Mouse (Mus musculus): ENCODE results near the gene Igf1r. TPM values are rescaled to one million over a fixed set of nuclear protein-coding genes. Genes with fewer than 3 reads are reported as not detected.

Igf1r gene
- polyA plus RNA-seq, 1 experiment from 2014 or later, result 4.3 TPM

DNA sequence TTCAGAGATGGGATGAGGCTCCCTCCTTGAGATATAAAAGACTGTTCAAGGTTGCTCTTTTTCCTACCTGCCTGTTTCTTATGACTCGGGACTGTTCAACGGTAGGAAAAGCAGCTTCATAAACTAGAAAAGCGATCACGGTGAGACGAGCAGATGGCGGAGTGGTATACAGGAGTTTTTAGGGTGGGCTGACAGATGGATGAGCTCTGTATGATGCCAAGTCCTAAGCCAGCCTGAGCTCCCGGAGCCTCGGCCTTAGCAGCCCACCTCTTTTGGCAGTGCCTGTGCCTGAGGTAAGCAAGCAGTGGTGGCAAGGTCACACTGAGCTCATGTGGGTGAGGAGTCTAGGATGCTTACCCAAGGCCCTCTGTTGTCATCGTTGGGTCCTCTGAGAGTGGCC is 278.2 kb downstream of the Igf1r start:
- Histone ChIP-seq H3K27ac (no peak overlapping the region), H3K27me3 (no peaks in the 10 kb centered on the region), H3K4me1 (replicated peaks) (no peaks in the 10 kb centered on the region), H3K36me3 (peaks cover 13% of the 10 kb centered on the region), H3K4me3 (replicated peaks) (no peak overlapping the region), H3K9me3 (replicated peaks) (no peaks in the 10 kb centered on the region), H3K9ac (no peak overlapping the region), H3K4me2 (no peak overlapping the region)
- no peak for DNase-seq
- 82% methylated on average over 9 of the region's 9 CpGs for WGBS (ENCODE audit: insufficient replicate concordance)
- ATAC-seq (ENCODE audit: low read depth), result no peak

DNA sequence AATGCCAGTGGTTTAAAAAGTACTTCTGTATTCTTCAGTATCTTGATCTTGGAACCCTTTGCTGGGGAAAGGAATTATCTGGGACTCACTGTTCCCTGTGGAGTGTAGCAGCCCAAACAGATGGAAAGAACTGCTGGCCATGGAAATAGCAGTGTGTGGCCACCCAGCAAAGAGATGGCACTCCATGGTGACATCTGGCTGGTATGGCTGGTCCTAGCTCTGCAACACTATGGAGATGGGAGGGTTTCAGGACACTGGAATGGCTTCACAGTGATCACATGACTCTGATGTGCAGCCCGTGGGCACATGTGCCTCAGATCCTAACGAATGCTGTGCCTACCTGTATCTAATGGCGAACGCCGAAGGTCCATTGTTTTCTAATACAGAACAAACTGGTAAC is 279.9 kb downstream of the Igf1r start:
- Histone ChIP-seq H3K9me3 (replicated peaks) (no peaks in the 10 kb centered on the region), H3K4me3 (replicated peaks) (no peak overlapping the region), H3K4me1 (replicated peaks) (no peaks in the 10 kb centered on the region), H3K27ac (no peak overlapping the region), H3K36me3 (no peaks in the 10 kb centered on the region), H3K9ac (no peak overlapping the region), H3K27me3 (no peaks in the 10 kb centered on the region), H3K4me2 (no peak overlapping the region)
- no peak for DNase-seq
- WGBS (ENCODE audit: insufficient replicate concordance), result 81% methylated on average over 5 of the region's 5 CpGs
- ATAC-seq (ENCODE audit: low read depth), result no peak

DNA sequence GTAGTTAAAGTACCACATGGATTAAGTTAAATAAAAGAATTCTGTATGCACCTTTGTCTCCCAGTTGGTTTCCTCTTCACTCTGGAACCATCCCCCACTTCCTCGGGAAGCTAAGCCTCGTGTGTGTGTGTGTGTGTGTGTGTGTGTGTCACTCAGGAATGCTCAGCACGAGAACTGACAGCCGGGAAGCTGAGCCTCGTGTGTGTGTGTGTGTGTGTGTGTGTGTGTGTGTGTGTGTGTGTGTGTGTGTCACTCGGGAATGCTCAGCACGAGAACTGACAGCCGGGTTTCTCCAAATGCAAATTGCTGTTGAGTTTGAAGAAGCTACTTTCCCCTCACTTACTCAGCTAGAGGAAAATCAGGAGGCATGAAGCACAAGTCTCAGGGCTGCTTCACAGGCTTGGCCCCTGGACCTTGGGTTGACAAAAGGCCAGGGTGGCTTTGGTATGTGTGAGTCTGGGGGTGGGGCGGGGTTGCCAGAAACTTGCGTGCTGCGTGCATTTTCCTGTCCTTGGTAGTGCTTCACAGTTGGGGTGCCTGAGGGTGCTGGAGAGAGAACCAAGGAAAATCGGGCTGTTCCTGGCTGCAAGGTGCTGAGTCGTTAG is 281.1 kb downstream of the Igf1r start:
- no peak overlapping the region for H3K27ac ChIP-seq
- 35% methylated on average over 13 of the region's 13 CpGs for WGBS (ENCODE audit: insufficient replicate concordance)
- ATAC-seq (ENCODE audit: low read depth), result no peak

DNA sequence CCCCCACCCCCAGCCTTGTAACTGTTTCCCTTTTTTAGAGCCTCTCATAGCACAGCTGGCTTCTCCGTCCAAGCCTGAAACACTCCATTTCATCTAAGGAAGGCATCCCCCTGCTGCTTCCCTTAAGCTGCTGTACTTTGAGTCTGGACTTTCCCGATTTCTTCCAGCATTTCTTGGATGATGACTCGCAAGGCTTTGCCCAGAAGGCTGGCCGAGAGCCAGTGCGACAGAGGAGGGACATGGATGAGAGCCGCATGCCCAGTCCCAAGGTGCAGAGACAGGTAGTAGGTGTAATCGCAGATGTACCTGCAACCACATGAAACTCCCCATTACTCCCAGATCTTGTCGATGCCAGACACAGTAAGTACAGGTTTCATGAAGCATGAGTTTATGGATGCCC is 284.2 kb downstream of the Igf1r start:
- no peaks in the 10 kb centered on the region for H3K36me3 ChIP-seq
- H3K4me2 ChIP-seq, result no peak overlapping the region
- no peak for DNase-seq
- H3K27ac ChIP-seq, result no peak overlapping the region
- 66% methylated on average over 8 of the region's 8 CpGs for WGBS (ENCODE audit: insufficient replicate concordance)
- no peaks in the 10 kb centered on the region for H3K27me3 ChIP-seq
- H3K4me1 ChIP-seq (replicated peaks), result no peaks in the 10 kb centered on the region
- H3K9me3 ChIP-seq (replicated peaks), result no peaks in the 10 kb centered on the region
- no peak overlapping the region for H3K4me3 ChIP-seq (replicated peaks)
- no peak overlapping the region for H3K9ac ChIP-seq
- ATAC-seq (ENCODE audit: low read depth), result no peak

More for the DNA sequence above, 281.1 kb downstream of the Igf1r start:
- no peak overlapping the region for H3K4me2 ChIP-seq
- H3K27me3 ChIP-seq, result no peaks in the 10 kb centered on the region
- no peak overlapping the region for H3K4me3 ChIP-seq (replicated peaks)
- no peaks in the 10 kb centered on the region for H3K36me3 ChIP-seq
- H3K4me1 ChIP-seq (replicated peaks), result no peaks in the 10 kb centered on the region
- no peaks in the 10 kb centered on the region for H3K9me3 ChIP-seq (replicated peaks)
- DNase-seq, result no peak
- no peak overlapping the region for H3K9ac ChIP-seq

DNA sequence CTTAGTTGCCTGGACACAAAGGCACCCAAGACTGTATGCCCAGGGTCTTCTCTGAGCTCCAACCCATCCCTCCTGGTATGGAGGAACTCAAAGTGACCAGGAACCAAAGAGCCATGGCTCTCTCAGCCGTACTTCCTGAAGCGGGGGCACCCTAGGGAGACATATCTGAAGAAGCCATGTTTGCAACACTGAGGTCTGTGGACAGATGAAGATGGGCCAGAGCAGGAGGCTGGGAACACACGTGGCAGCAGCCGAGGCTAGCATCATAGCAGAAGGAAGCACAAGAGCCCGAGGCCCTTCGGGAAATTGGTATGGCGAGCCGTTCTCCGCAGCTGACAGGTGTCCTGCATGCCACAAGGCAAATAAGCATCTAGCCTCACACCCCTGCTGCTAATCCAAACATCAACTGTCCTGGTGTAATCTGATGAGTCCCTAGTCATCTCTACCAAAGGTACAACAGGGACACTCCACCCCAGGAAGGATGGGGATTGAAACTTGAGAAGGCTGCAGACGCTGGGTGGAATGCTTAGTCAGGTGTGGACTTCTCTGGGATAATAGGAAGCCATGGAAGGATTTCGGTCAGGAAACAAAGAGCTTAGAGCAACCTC is 286.7 kb downstream of the Igf1r start:
- Histone ChIP-seq H3K4me1 (replicated peaks) (no peaks in the 10 kb centered on the region), H3K4me3 (replicated peaks) (no peak overlapping the region), H3K36me3 (no peaks in the 10 kb centered on the region), H3K9ac (no peak overlapping the region), H3K4me2 (no peak overlapping the region), H3K27me3 (no peaks in the 10 kb centered on the region), H3K9me3 (replicated peaks) (no peaks in the 10 kb centered on the region), H3K27ac (no peak overlapping the region)
- ATAC-seq (ENCODE audit: low read depth) (no peak), DNase-seq (no peak)
- WGBS (ENCODE audit: insufficient replicate concordance), result 60% methylated on average over 11 of the region's 11 CpGs

DNA sequence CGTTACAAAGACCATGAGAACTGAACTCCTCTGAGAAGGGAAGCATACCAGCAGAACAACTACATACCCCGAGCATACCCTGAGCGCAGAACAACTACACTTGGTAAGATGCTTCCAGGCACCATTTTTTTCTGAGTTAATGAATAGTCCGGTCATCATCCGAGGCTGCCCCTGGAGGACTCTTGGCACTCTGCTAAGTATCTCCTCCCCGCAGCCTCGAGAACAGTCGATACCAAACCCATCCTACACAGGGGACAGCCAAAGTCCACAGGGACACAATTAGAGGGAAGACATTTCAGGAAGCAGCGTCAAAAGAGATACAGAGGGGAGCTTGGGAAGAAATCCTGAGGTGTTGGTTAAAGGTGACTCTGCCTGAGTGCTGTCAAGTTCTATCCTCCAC is 288.6 kb downstream of the Igf1r start:
- no peak overlapping the region for H3K9ac ChIP-seq
- no peaks in the 10 kb centered on the region for H3K27me3 ChIP-seq
- no peaks in the 10 kb centered on the region for H3K4me1 ChIP-seq (replicated peaks)
- WGBS (ENCODE audit: insufficient replicate concordance), result 71% methylated on average over 9 of the region's 9 CpGs
- no peak overlapping the region for H3K4me2 ChIP-seq
- no peak overlapping the region for H3K4me3 ChIP-seq (replicated peaks)
- no peak for ATAC-seq (ENCODE audit: low read depth)
- DNase-seq, result no peak
- H3K9me3 ChIP-seq (replicated peaks), result no peaks in the 10 kb centered on the region
- no peaks in the 10 kb centered on the region for H3K36me3 ChIP-seq
- no peak overlapping the region for H3K27ac ChIP-seq

DNA sequence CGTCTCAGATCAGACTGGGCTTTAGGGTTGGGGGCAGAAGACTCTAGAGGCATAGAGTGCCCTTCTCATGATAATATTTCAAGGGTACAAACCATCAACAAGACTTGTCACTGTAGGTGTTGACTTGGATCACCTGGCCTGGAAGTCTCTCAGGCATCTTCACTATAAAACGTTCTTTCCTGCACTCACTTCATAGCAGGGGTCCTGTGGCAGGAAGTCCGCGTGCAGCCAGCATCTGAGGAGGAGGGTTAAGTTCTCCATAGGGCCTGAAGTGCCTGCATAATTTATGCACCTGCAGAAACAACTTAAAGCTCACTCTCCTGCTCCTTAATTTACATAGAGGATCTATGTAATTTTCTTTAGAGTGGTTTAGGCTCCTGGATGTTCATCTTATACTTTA is 293.1 kb downstream of the Igf1r start:
- WGBS (ENCODE audit: insufficient replicate concordance), result 37% methylated on average over 4 of the region's 4 CpGs
- Histone ChIP-seq H3K4me2 (no peak overlapping the region), H3K9me3 (replicated peaks) (0 out of 2 replicates have a peak, but pooled peaks cover 3% of the 10 kb centered on the region), H3K9ac (no peak overlapping the region), H3K4me3 (replicated peaks) (no peak overlapping the region), H3K27ac (no peak overlapping the region), H3K36me3 (no peaks in the 10 kb centered on the region), H3K4me1 (replicated peaks) (no peaks in the 10 kb centered on the region), H3K27me3 (no peaks in the 10 kb centered on the region)
- DNase-seq (no peak), ATAC-seq (ENCODE audit: low read depth) (no peak)

DNA sequence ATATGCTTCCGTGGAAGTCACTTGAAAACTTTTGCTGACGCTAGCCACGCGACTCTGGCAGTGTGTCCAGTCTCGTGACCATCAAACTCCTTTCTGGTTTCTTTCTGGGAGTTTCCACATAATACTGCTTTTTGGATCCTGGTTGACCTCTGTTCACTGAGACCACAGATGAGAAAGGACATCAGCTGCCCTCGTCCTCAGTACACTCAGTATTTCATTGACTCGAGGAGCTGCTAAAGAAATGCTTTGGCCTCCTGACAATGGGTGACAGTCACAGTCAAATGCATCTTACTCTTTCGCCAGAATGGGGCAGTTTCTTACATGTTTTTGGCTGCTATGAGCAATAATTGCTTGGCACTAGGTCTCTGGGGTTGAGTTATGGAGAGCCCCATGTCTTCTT is 293.6 kb downstream of the Igf1r start:
- no peaks in the 10 kb centered on the region for H3K36me3 ChIP-seq
- H3K27ac ChIP-seq, result no peak overlapping the region
- no peak overlapping the region for H3K9ac ChIP-seq
- no peaks in the 10 kb centered on the region for H3K27me3 ChIP-seq
- no peaks in the 10 kb centered on the region for H3K4me1 ChIP-seq (replicated peaks)
- 77% methylated on average over 8 of the region's 8 CpGs for WGBS (ENCODE audit: insufficient replicate concordance)
- H3K9me3 ChIP-seq (replicated peaks), result 0 out of 2 replicates have a peak, but pooled peaks cover 3% of the 10 kb centered on the region
- ATAC-seq (ENCODE audit: low read depth) (no peak), DNase-seq (no peak)
- H3K4me2 ChIP-seq, result no peak overlapping the region
- no peak overlapping the region for H3K4me3 ChIP-seq (replicated peaks)

DNA sequence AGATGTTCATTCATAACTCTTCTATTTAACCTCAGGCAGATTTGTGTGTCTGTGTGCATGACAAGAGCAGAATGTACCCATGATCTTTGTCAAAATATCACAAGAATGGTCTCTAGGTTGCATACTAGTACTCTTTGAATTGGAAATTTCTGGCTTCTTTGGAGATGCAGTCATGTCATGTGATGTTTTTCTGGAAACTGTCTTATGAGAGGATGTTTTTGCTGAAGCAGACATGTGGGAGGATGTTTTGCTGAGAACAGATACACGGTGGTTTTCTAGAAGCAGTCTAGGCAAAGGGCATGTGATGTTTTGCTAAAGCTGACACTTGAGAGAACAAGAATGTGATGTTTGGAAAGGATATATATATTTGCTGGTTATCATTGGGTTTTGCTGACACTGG is 297.8 kb downstream of the Igf1r start:
- no peak overlapping the region for H3K4me2 ChIP-seq
- no peak for DNase-seq
- WGBS (ENCODE audit: insufficient replicate concordance), result 60% methylated on average over 1 of the region's 1 CpGs
- H3K27me3 ChIP-seq, result no peaks in the 10 kb centered on the region
- no peak overlapping the region for H3K9ac ChIP-seq
- H3K4me3 ChIP-seq (replicated peaks), result no peak overlapping the region
- ATAC-seq (ENCODE audit: low read depth), result no peak
- H3K9me3 ChIP-seq (replicated peaks), result 0 out of 2 replicates have a peak, but pooled peaks cover 3% of the 10 kb centered on the region
- H3K36me3 ChIP-seq, result no peaks in the 10 kb centered on the region
- no peak overlapping the region for H3K27ac ChIP-seq
- no peaks in the 10 kb centered on the region for H3K4me1 ChIP-seq (replicated peaks)

DNA sequence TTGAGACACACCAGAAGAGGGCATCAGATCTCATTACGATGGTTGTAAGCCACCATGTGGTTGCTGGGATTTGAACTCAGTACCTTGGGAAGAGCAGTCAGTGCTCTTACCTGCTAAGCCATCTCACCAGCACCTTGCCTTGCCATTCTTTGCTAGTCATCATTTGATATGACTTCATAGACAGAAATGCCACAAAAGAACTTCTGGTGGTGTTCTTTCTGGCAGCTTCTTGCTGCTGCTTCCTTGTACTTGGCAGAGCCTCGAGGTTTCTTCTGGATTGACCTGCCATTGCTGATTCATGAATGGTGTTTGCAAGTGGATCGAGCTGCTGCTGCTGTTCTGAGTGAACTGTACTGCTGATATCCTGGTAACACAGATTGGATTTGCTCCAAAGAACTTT is 298.3 kb downstream of the Igf1r start:
- no peak overlapping the region for H3K4me2 ChIP-seq
- no peaks in the 10 kb centered on the region for H3K27me3 ChIP-seq
- WGBS (ENCODE audit: insufficient replicate concordance), result 56% methylated on average over 3 of the region's 3 CpGs
- no peaks in the 10 kb centered on the region for H3K36me3 ChIP-seq
- no peak overlapping the region for H3K9ac ChIP-seq
- H3K27ac ChIP-seq, result no peak overlapping the region
- no peak overlapping the region for H3K4me3 ChIP-seq (replicated peaks)
- 0 out of 2 replicates have a peak, but pooled peaks cover 3% of the 10 kb centered on the region for H3K9me3 ChIP-seq (replicated peaks)
- no peaks in the 10 kb centered on the region for H3K4me1 ChIP-seq (replicated peaks)
- ATAC-seq (ENCODE audit: low read depth) (no peak), DNase-seq (no peak)

DNA sequence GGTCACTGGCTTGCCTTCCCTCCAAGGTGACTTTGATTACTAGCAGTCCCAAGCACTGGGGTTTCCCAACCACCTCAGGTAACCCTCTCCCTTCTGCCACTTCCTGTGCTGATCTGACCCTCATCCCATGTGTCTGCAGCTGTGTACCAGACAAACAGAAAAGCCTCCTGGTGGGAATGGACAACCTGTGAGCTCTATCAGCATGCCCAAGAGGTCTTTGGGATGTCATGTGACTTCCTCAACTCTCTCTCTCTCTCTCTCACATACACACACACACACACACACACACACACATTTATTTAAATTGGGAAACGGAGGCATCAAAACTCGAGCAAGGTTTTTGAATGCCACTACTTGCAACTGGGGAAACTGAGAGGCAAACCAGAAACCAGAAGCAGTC is 305.1 kb downstream of the Igf1r start:
- Histone ChIP-seq H3K4me1 (replicated peaks) (no peaks in the 10 kb centered on the region), H3K9me3 (replicated peaks) (no peaks in the 10 kb centered on the region), H3K4me2 (no peak overlapping the region), H3K4me3 (replicated peaks) (no peak overlapping the region), H3K36me3 (no peaks in the 10 kb centered on the region), H3K9ac (no peak overlapping the region), H3K27me3 (no peaks in the 10 kb centered on the region), H3K27ac (no peak overlapping the region)
- ATAC-seq (ENCODE audit: low read depth), result no peak
- WGBS (ENCODE audit: insufficient replicate concordance), result 35% methylated on average over 2 of the region's 2 CpGs
- no peak for DNase-seq
